Mouse (Mus musculus) cerebellum, adult 2 months (tissue): Measurements from ENCODE around the gene Pkd1.

ENCODE experiments used
- CTCF ChIP-seq: fragments of 200-500 bp; IDR thresholded peaks from 2 replicates; pipeline ENCODE4 v1.5.1; 2011; ENCODE audit warnings: low read depth, mild to moderate bottlenecking, control low read depth, low read length, moderate library complexity, borderline replicate concordance; ENCODE audit not compliant: insufficient read depth
- POLR2A ChIP-seq: fragments of 200-500 bp; IDR thresholded peaks from 2 replicates; pipeline ENCODE4 v1.6.1; 2011; ENCODE audit warnings: low read length, control low read depth, borderline replicate concordance; ENCODE audit not compliant: insufficient read depth

- peak; percentile 79 for TF ChIP-seq CTCF
- TF ChIP-seq POLR2A, result no peak
Measured at GRCm38 (mm10) chr17:24540375-24540774, 9.3 kb upstream of the Pkd1 start.
